Mouse (Mus musculus) neutrophil, adult 5-6 weeks (primary cell): ENCODE measurements around the gene Mindy4. TPM values are rescaled to one million over a fixed set of nuclear protein-coding genes. Genes with fewer than 3 reads are reported as not detected.

Source experiments
- ATAC-seq: fragments of 151-379, 151-347 bp; 2 replicates; pipeline ENCODE4 v1.8.0; 2017; ENCODE audit warnings: mild to moderate bottlenecking, moderate TSS enrichment; ENCODE audit not compliant: insufficient number of reproducible peaks, poor library complexity, low FRiP score, severe bottlenecking; ENCODE audit errors: extremely low read depth
- total RNA-seq: library from RNA; stranded (forward); fragments of 200-1000 nt; gene quantifications from 2 replicates; pipeline ENCODE4 v1.2.3, GENCODE M21; 2017

Mindy4 gene
- total RNA-seq, 1 experiment from 2014 or later = not detected

GRCm38 (mm10) chr6:55350383-55350952 lies 147.3 kb downstream of the Mindy4 start:
- ATAC-seq = no peak

DNA sequence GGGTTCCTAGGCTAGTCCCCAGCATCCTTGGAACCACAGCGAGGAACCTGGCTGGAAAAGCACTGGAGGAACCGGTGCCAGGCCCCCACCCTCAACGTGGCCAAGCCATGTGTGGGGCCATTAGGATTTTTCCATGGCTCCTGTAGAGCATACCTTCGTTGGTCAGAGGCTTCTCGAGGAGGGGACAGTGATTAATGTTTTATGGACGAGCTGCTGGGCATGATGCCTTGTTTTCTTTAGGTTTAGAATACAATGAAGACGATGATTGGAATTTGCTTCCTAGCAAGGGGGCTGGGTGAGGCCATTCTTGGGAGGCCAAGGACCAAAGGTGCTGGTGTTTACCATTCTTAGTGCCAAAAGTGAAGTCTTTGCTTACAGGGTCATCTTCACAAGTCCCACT lies 148.5 kb downstream of the Mindy4 start:
- no peak for ATAC-seq

DNA sequence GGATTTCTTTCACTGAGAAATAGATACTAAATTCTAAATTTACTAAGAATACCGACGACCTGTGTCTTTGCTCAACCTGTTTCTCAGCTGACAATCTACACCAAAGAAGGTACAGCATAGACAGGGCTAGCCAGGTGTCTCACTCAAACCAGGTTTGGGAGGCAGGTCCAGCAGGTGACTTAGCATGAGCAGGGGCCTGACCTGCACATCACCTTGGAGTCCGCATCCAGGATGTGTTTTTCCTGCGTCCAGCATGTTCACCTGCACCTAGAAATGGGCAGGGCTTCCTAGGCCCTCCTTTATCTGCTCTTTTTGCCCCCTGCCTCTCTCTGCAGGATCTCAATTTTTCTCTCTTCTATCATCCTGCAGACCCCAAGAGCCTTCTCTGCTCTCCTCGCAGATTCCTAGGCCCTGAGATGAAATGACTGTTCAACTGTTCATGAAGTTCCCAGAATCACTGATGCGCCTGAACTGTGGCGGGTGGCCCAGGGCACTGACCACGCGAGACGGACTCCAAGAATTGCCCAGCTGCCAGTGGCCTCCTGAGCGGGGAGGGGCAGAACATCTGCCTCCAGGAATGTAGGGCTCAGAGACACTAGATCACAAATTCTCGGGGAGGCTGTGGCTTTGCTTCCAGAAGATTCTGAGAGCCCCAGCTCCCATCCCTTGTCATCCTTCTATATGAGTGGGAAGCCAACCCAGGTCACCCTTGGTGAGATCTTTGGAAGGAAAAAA lies 150.7 kb downstream of the Mindy4 start:
- no peak for ATAC-seq

GRCm38 (mm10) chr6:55354456-55355117 lies 151.4 kb downstream of the Mindy4 start:
- no peak for ATAC-seq

DNA sequence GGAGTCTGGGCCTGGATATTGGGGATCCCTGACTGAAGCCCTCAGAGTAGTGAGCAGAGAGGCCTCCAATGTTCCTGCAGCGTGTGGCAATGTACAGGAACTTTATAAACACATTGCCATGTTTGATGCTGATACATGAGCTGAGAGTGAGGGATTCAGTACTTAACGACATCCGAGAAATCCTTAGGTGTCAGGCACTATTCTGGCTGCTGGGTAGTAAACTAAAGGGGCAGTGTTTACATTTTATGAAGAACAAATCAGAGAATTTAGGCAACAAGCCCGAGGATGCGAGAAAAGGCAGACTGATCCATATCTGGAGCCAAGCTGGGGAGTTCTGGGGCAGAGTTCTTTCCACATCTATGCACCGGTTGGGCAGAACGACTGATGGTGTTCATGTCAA lies 152.4 kb downstream of the Mindy4 start:
- no peak for ATAC-seq

GRCm38 (mm10) chr6:55356017-55356703 lies 153.0 kb downstream of the Mindy4 start:
- no peak for ATAC-seq

DNA sequence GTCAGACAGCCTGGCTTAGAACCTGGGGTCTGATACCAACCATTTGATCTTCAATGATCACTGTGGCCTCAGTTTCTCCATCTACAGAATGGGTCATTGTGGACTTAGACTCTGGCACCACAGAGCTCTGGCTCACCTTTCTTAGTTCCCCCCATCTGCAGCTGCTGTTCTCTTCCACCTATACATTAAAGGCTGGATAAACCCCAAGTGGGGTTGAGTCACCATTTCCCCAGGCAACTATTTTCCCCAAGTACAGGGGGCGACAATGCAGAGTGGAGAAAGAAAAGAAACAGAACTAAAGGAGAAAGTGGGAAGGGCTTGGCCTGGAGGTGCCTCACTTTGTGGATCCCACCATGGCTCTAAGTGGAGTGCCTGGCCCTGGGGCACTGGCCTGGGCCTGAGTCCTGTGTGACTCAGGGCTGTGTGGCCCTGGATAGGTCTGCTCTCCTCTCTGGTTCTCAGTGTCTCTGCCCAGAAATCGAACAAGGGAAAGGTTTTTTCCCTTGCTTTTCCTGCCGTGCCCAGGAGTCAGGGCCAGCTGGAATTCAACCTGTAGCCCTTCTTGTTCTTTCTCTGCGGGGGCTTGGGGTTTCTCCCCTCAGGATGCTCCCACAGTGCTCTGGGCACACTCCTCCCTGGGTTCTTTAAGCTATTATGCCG lies 153.9 kb downstream of the Mindy4 start:
- no peak for ATAC-seq

GRCm38 (mm10) chr6:55357636-55358031 lies 154.5 kb downstream of the Mindy4 start:
- ATAC-seq = no peak

GRCm38 (mm10) chr6:55358731-55359143 lies 155.6 kb downstream of the Mindy4 start:
- ATAC-seq = no peak

- no peak for ATAC-seq
Measured at GRCm38 (mm10) chr6:55362663-55363062, 159.5 kb downstream of the Mindy4 start.

- no peak for ATAC-seq
Measured at GRCm38 (mm10) chr6:55367126-55367525, 163.9 kb downstream of the Mindy4 start.

Other genes starting within 250 kb of the Mindy4 start
- gene Nod1, start 230.8 kb upstream of the Mindy4 start, total RNA-seq = 44.9 and 46.8 TPM in 2 replicates
- gene Ggct, start 210.4 kb upstream of the Mindy4 start, total RNA-seq = 35.7 and 57.7 TPM in 2 replicates
- 50.6 and 58.1 TPM in 2 replicates for gene Gars, start 165.4 kb upstream of the Mindy4 start, total RNA-seq
- gene Crhr2, start 70.4 kb upstream of the Mindy4 start, total RNA-seq = not detected in 2 replicates
- not detected in 2 replicates for gene Inmt, start 28.3 kb upstream of the Mindy4 start, total RNA-seq
- 0.35 and 1.1 TPM in 2 replicates for gene Aqp1, start 133.0 kb downstream of the Mindy4 start, total RNA-seq
- gene Ghrhr, start 172.9 kb downstream of the Mindy4 start, total RNA-seq = not detected in 2 replicates
- not detected in 2 replicates for gene Adcyap1r1, start 248.6 kb downstream of the Mindy4 start, total RNA-seq